ENCODE assay signal across 19 mouse cellular contexts in the genomic region with DNA sequence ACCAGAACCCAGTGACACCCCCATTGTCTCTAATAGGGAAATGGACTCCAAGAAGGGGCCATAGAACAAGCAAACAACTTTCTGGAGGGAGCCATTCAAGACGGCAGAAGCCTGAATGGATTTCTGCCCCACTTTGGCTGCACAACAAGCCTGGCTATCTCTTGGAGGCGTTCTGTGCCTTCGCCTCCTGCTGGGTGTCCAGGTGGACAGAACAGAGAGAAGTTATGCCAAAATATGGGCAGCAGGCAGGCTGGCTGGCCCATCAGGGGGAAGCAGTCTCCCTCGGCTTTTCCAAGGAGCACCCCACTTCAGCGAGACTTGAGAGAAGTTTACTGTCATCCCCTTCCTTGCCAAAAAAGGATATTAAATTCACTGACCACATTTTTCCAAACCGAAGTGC.
A peak's percentile ranks its signal among the peaks of the same experiment; 100 is the strongest.
DNase-seq lines count a peak whose midpoint lies in the region; ATAC-seq and TF ChIP-seq lines count a peak whose summit lies in the region.
"Had no signal": no experiment of that assay in that cellular context is flagged by ENCODE, and none has a peak within 500 bp of the region (broad histone marks: within the 10 kb centered on the region; RNA-seq: fewer than 3 reads in every experiment).

No protein-coding gene starts in this region.

- H3K4me2 ChIP-seq in limb, embryonic 14.5 days (replicated peaks; ENCODE audit: low read depth, low read length, severe bottlenecking): no peak overlapping the region
- H3K4me2 ChIP-seq: midbrain, embryonic 15.5 days had no signal

- H3K9ac ChIP-seq in limb, embryonic 14.5 days (ENCODE audit: low read depth, low read length, severe bottlenecking): no peak overlapping the region
- H3K9ac ChIP-seq: midbrain, embryonic 15.5 days had no signal

- ATAC-seq in limb, embryonic 14.5 days (ENCODE audit: low FRiP score, low read depth): no peak
- no peak for ATAC-seq in granulocyte monocyte progenitor cell, adult 5-6 weeks (replicated peaks; ENCODE audit: poor library complexity, severe bottlenecking)
- ATAC-seq: activated CD4-positive, CD25-positive, alpha-beta regulatory T cell, adult 4 months; midbrain, embryonic 15.5 days had no signal

- no peak for DNase-seq in gastrocnemius, adult 2 months
- no peak for DNase-seq in gastrocnemius, postnatal 36 days
- peak; percentile 78 to 85 for DNase-seq in cerebellum, adult 2 months
- DNase-seq in cerebellum, postnatal 36 days: peak; percentile 75 to 78
- DNase-seq in limb, embryonic 14.5 days (ENCODE audit: low spot score): no peak
- DNase-seq in spleen, adult 12 weeks (ENCODE audit: low spot score): no peak
- DNase-seq in layer of hippocampus, adult 8-10 months (ENCODE audit: low spot score in 2 of 2): no peak
- DNase-seq: adrenal gland, postnatal 14 days; heart, adult 2 months; heart, postnatal 4 days; kidney, adult 11 months; kidney, postnatal 10 days; liver had no signal

- peaks cover 3% of the 10 kb centered on the region for H3K4me1 ChIP-seq in cerebellum, adult 2 months (ENCODE audit: control insufficient read depth, insufficient read depth, low read length)
- H3K4me1 ChIP-seq in limb, embryonic 14.5 days (ENCODE audit: control insufficient read depth, insufficient read depth, low read length): peaks cover 14% of the 10 kb centered on the region
- H3K4me1 ChIP-seq: forebrain, embryonic 10.5 days; midbrain, embryonic 15.5 days had no signal

- H3K4me3 ChIP-seq in gastrocnemius, adult 2 months: no peak overlapping the region
- H3K4me3 ChIP-seq in cerebellum, adult 2 months (replicated peaks; ENCODE audit: insufficient read depth, low read depth, low read length): no peak overlapping the region
- no peak overlapping the region for H3K4me3 ChIP-seq in limb, embryonic 14.5 days (replicated peaks; ENCODE audit: low read length)
- H3K4me3 ChIP-seq: forebrain, embryonic 10.5 days; heart, adult 2 months; midbrain, embryonic 15.5 days had no signal

- H3K27ac ChIP-seq in gastrocnemius, adult 2 months: peak overlapping the region; percentile 82
- H3K27ac ChIP-seq in cerebellum, adult 2 months (ENCODE audit: insufficient read depth, low read length): no peak overlapping the region
- peak overlapping the region; percentile 80 for H3K27ac ChIP-seq in limb, embryonic 14.5 days (replicated peaks; ENCODE audit: low read depth, low read length)
- H3K27ac ChIP-seq: forebrain, embryonic 10.5 days; heart, adult 2 months; midbrain, embryonic 15.5 days; stomach, postnatal 0 days had no signal

- H3K36me3 ChIP-seq in limb, embryonic 14.5 days (ENCODE audit: control insufficient read depth, insufficient read depth, low read length): no peaks in the 10 kb centered on the region
- H3K36me3 ChIP-seq: forebrain, embryonic 10.5 days; G1E; midbrain, embryonic 15.5 days had no signal

- no peak for TF ChIP-seq CTCF in gastrocnemius, adult 2 months (IDR thresholded peaks at IDR 0.05)
- TF ChIP-seq CTCF in cerebellum, adult 2 months (IDR thresholded peaks at IDR 0.05; ENCODE audit: borderline replicate concordance, insufficient read depth, low read depth, low read length): no peak

- no peaks in the 10 kb centered on the region for H3K27me3 ChIP-seq in cerebellum, adult 2 months (ENCODE audit: control insufficient read depth, insufficient read depth, low read length)
- H3K27me3 ChIP-seq in limb, embryonic 14.5 days (ENCODE audit: control insufficient read depth, insufficient read depth, low read length): peaks cover 6% of the 10 kb centered on the region; the same call in 1 of the 2 replicates
- H3K27me3 ChIP-seq: midbrain, embryonic 15.5 days had no signal

- no peaks in the 10 kb centered on the region for H3K9me3 ChIP-seq in limb, embryonic 14.5 days (ENCODE audit: control insufficient read depth, low read length)
- H3K9me3 ChIP-seq: midbrain, embryonic 15.5 days had no signal

- TF ChIP-seq POLR2A in cerebellum, adult 2 months (IDR thresholded peaks at IDR 0.05; ENCODE audit: borderline replicate concordance, insufficient read depth, low read length): no peak
- TF ChIP-seq POLR2A in limb, embryonic 14.5 days (IDR thresholded peaks at IDR 0.05; ENCODE audit: borderline replicate concordance, extremely low read depth, insufficient read depth, insufficient read length): no peak

- intact Hi-C loops in gastrocnemius, adult 2 months (cut with DNase I): no loop called here
- intact Hi-C loops in gastrocnemius, postnatal 36 days (cut with DNase I): no loop called here

- WGBS in cerebellum, adult 2 months: 13% methylated on average over 6 of the region's 6 CpGs
- WGBS in limb, embryonic 14.5 days: 53% methylated on average over 6 of the region's 6 CpGs

Comparison
In these comparisons a context has a peak if more than half of its experiments do, and no peak if none do; other contexts are left out.
1. DNase-seq: peak in cerebellum, adult 2 months (2 of 2) and cerebellum, postnatal 36 days (2 of 2); none in gastrocnemius, adult 2 months (single experiment), gastrocnemius, postnatal 36 days (0 of 2), limb, embryonic 14.5 days (single experiment), spleen, adult 12 weeks (single experiment) and layer of hippocampus, adult 8-10 months (0 of 2).